Mouse (Mus musculus) midbrain, embryonic 16.5 days (tissue): ENCODE results near the gene Ifrd2. TPM values are rescaled to one million over a fixed set of nuclear protein-coding genes. Genes with fewer than 3 reads are reported as not detected.

Experiments
- ATAC-seq: fragments of 200-750 bp; cut with Nextera tagmentation; 2 replicates; pipeline ENCODE4 v1.8.0; 2017; ENCODE audit warnings: moderate TSS enrichment
- H3K27ac ChIP-seq: fragments of 300-500 bp; sonication (generic); 2 replicates; pipeline ENCODE4 v1.5.1; 2014; ENCODE audit warnings: mild to moderate bottlenecking, low read length, mixed read lengths
- H3K27me3 ChIP-seq: fragments of 300-500 bp; sonication (generic); 2 replicates; pipeline ENCODE4 v1.6.1; 2014; ENCODE audit warnings: low read depth, low read length, mixed read lengths; ENCODE audit not compliant: control insufficient read depth, insufficient read depth
- H3K36me3 ChIP-seq: fragments of 300-500 bp; sonication (generic); 2 replicates; pipeline ENCODE4 v1.6.1; 2014; ENCODE audit warnings: mild to moderate bottlenecking, low read length, moderate library complexity, mixed read lengths; ENCODE audit not compliant: control insufficient read depth, insufficient read depth
- H3K4me1 ChIP-seq: fragments of 300-500 bp; sonication (generic); 2 replicates; pipeline ENCODE4 v1.6.1; 2014; ENCODE audit warnings: mild to moderate bottlenecking, low read length, mixed read lengths; ENCODE audit not compliant: control insufficient read depth, insufficient read depth
- H3K4me2 ChIP-seq: fragments of 300-500 bp; sonication (generic); 2 replicates; pipeline ENCODE4 v1.6.1; 2014; ENCODE audit warnings: mild to moderate bottlenecking, low read length, mixed read lengths
- H3K4me3 ChIP-seq: fragments of 300-500 bp; sonication (generic); 2 replicates; pipeline ENCODE4 v1.5.1; 2014; ENCODE audit warnings: low read depth, mild to moderate bottlenecking, low read length, moderate library complexity, mixed read lengths
- H3K9ac ChIP-seq: fragments of 300-500 bp; sonication (generic); 2 replicates; pipeline ENCODE4 v1.6.1; 2014; ENCODE audit warnings: low read depth, low read length, mixed read lengths
- H3K9me3 ChIP-seq: fragments of 300-500 bp; sonication (generic); replicated peaks from 2 replicates; pipeline ENCODE4 v1.6.1; 2014; ENCODE audit warnings: mild to moderate bottlenecking, low read length, mixed read lengths; ENCODE audit not compliant: control insufficient read depth, poor library complexity, severe bottlenecking
- WGBS: fragments of 180-500 bp; shearing (Covaris S2); extraction: QIAGEN DNeasy Blood & Tissue Kit; methylation state at CpG from one replicate; pipeline ENCODE4 v1.1.7; 2014; 5-methylcytosine and 5-hydroxymethylcytosine counted together
- polyA plus RNA-seq: library from polyadenylated mRNA; unstranded; fragments of >200 nt; fragmentation: Nextera tagmentation; extraction: Ambion mirVana; gene quantifications from 2 replicates; pipeline ENCODE4 v1.2.1, GENCODE M21; 2015

Ifrd2 gene
- polyA plus RNA-seq, 1 experiment from 2014 or later = 14.6 TPM

- peaks cover 44% of the 10 kb centered on the region for H3K36me3 ChIP-seq
- ATAC-seq = no peak
- H3K4me2 ChIP-seq = no peak overlapping the region
- 87% methylated on average over 2 of the region's 2 CpGs for WGBS
- H3K4me3 ChIP-seq = no peak overlapping the region
- H3K9me3 ChIP-seq = no peaks in the 10 kb centered on the region
- no peak overlapping the region for H3K27ac ChIP-seq
- H3K9ac ChIP-seq = no peak overlapping the region
- H3K4me1 ChIP-seq = peaks cover 4% of the 10 kb centered on the region
- no peaks in the 10 kb centered on the region for H3K27me3 ChIP-seq
Measured at GRCm38 (mm10) chr9:107617461-107617860, 30.0 kb downstream of the Ifrd2 start.

DNA sequence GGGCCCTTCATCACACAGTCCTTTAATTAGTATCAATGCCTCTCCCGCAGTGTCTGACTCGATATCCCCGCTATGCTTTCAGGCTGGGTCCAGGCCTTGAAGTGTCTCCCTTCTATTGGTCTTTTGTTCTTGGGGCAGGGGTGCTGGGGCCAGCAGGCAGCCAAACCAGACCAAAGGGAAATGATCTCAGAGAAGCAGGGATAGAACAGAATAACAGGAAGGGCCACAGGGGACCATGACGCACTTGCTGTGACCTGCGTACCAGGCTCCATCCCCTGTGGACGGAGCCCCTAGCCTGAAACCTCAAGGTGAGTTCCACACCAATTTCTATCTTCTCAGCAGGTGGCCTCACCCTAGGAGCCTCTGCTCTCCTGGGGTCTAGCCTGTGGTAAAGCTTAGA is 30.7 kb downstream of the Ifrd2 start:
- Histone ChIP-seq H3K4me3 (no peak overlapping the region), H3K4me2 (no peak overlapping the region), H3K27me3 (no peaks in the 10 kb centered on the region), H3K9me3 (no peaks in the 10 kb centered on the region), H3K4me1 (peaks cover 1% of the 10 kb centered on the region), H3K27ac (no peak overlapping the region; the same call in 1 of the 2 replicates), H3K9ac (no peak overlapping the region), H3K36me3 (peaks cover 44% of the 10 kb centered on the region)
- ATAC-seq = no peak
- 87% methylated on average over 6 of the region's 6 CpGs for WGBS

DNA sequence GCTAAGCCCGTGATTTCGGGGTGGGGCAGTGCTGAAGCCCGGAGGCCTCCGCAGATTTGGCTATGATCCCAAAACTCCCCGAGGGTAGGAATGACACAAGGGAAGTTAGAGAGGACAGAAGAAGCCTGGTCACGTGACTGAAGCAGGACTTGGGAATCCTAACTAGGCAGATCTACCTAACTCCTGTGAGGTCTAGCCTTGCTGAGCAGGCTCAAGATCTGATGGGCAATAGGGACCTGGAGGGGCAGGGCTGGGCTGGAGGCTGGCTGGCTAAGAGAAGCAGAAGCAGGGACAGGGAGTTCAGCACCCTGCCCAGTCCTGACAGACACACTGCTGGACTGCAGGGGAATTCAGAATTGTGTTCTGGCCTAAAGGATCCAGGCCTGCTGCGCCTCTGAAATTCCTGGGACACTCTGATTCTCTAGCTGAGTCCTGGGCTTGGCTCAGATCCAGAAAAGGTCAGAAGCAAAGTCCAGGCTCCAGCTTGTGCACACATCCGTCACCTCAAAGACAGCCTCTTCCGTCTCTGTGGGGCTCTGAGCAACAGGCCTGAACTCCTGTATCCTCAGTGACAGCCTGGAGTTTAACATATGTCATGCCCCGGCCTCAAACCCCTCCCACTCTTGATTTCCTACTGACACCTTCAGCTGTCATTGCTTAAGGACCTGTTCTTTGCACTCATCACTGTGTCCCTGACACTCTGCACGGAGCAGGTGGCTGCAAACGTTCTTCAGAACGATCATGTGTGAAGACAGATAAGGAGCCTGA is 31.5 kb downstream of the Ifrd2 start:
- Histone ChIP-seq H3K4me1 (no peaks in the 10 kb centered on the region), H3K4me2 (no peak overlapping the region), H3K27me3 (no peaks in the 10 kb centered on the region), H3K9ac (no peak overlapping the region), H3K27ac (peak overlapping the region; percentile 19; the same call in 1 of the 2 replicates), H3K9me3 (no peaks in the 10 kb centered on the region), H3K36me3 (peaks cover 44% of the 10 kb centered on the region), H3K4me3 (no peak overlapping the region)
- no peak for ATAC-seq
- WGBS = 56% methylated on average over 13 of the region's 13 CpGs

GRCm38 (mm10) chr9:107619546-107619879 is 32.1 kb downstream of the Ifrd2 start:
- Histone ChIP-seq H3K9ac (no peak overlapping the region), H3K27me3 (no peaks in the 10 kb centered on the region), H3K36me3 (peaks cover 42% of the 10 kb centered on the region), H3K27ac (no peak overlapping the region), H3K9me3 (no peaks in the 10 kb centered on the region), H3K4me3 (no peak overlapping the region), H3K4me1 (peaks cover 1% of the 10 kb centered on the region; the same call in 1 of the 2 replicates), H3K4me2 (no peak overlapping the region)
- ATAC-seq = no peak
- 79% methylated on average over 13 of the region's 13 CpGs for WGBS

- peaks cover 29% of the 10 kb centered on the region for H3K36me3 ChIP-seq
- H3K9ac ChIP-seq = no peak overlapping the region
- no peaks in the 10 kb centered on the region for H3K27me3 ChIP-seq
- H3K4me1 ChIP-seq = peaks cover 6% of the 10 kb centered on the region; the same call in 1 of the 2 replicates
- no peak overlapping the region for H3K27ac ChIP-seq
- H3K4me2 ChIP-seq = no peak overlapping the region
- H3K4me3 ChIP-seq = no peak overlapping the region
- ATAC-seq = no peak
- H3K9me3 ChIP-seq = no peaks in the 10 kb centered on the region
Measured at GRCm38 (mm10) chr9:107620954-107621353, 33.5 kb downstream of the Ifrd2 start.

DNA sequence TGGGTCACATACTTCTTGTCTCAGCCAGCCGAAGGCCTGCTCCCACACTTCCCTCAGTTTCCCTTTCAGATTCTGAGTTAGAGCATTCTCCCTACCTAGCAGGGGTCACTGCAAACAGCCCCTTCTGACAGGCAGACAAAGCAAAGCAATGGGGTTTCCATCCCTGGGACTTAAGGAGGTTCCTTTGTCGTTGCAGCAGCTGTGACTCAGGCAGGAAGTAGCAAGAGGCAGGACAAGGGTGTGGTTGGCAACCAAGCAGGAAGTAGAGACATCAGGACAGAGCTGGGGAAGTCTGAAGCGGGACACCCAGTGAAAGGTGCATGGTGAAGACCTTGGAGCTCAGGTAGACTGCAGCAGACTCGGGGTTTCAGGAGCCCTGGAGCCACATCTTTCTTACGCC is 37.1 kb downstream of the Ifrd2 start:
- no peak for ATAC-seq
- no peak overlapping the region for H3K4me2 ChIP-seq
- H3K36me3 ChIP-seq = peaks cover 7% of the 10 kb centered on the region

GRCm38 (mm10) chr9:107624951-107625350 is 37.5 kb downstream of the Ifrd2 start:
- H3K4me1 ChIP-seq = peaks cover 41% of the 10 kb centered on the region
- peaks cover 2% of the 10 kb centered on the region for H3K36me3 ChIP-seq
- H3K9ac ChIP-seq = no peak overlapping the region
- H3K4me3 ChIP-seq = no peak overlapping the region
- H3K9me3 ChIP-seq = no peaks in the 10 kb centered on the region
- H3K27me3 ChIP-seq = no peaks in the 10 kb centered on the region
- 68% methylated on average over 3 of the region's 3 CpGs for WGBS
- no peak for ATAC-seq
- H3K4me2 ChIP-seq = no peak overlapping the region
- peak overlapping the region; percentile 43; the same call in 1 of the 2 replicates for H3K27ac ChIP-seq

More for the DNA sequence above, 37.1 kb downstream of the Ifrd2 start:
- no peak overlapping the region for H3K27ac ChIP-seq
- 61% methylated on average over 5 of the region's 5 CpGs for WGBS
- no peaks in the 10 kb centered on the region for H3K27me3 ChIP-seq
- H3K9me3 ChIP-seq = no peaks in the 10 kb centered on the region
- H3K4me3 ChIP-seq = no peak overlapping the region
- H3K4me1 ChIP-seq = peaks cover 37% of the 10 kb centered on the region
- H3K9ac ChIP-seq = no peak overlapping the region

DNA sequence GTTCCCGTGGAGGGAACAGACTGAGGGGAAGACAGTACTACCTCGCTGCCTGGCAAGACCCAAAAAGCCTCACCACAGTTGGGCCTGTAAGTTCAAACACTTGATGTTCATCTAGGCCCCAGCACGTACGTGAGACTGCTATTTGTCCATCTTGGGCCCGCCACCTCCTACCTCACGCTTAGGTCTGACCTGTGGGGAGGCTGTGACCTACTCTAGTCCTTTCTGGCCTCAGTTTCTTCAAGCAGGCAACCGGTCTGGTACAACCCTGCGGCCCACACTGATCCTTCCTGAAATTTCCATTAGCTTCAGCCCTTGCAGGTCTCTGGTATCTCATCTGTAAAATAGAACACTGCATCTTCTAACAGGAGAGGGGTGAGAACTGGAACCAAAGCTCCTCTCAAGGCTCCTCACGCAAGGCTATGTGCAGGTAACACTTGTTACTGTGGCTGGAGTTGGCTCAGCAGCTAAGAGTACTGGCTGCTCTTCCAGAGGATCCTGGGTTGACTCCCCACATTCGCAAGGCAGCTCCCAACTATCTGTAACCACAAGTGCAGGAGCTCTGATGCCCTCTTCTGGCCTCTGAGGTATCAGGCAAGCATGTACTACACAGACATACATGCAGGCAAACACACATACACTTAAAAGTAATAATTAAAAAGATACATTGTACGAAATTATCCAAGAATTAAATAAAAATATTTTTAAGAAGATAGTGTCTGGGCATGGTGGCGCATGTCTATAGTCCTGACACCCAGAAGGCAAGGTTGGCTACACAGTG is 38.1 kb downstream of the Ifrd2 start:
- H3K9ac ChIP-seq = no peak overlapping the region
- no peak overlapping the region for H3K4me2 ChIP-seq
- no peak for ATAC-seq
- no peaks in the 10 kb centered on the region for H3K36me3 ChIP-seq
- no peaks in the 10 kb centered on the region for H3K27me3 ChIP-seq
- no peaks in the 10 kb centered on the region for H3K9me3 ChIP-seq
- H3K4me3 ChIP-seq = no peak overlapping the region
- WGBS = 83% methylated on average over 12 of the region's 12 CpGs
- peaks cover 47% of the 10 kb centered on the region for H3K4me1 ChIP-seq
- H3K27ac ChIP-seq = peak overlapping the region; percentile 95
